Mouse (Mus musculus): ENCODE data around the gene Gm525. TPM values are rescaled to one million over a fixed set of nuclear protein-coding genes. Genes with fewer than 3 reads are reported as not detected.

The Gm525 gene
- polyA plus RNA-seq, 1 experiment from 2014 or later: not detected

DNA sequence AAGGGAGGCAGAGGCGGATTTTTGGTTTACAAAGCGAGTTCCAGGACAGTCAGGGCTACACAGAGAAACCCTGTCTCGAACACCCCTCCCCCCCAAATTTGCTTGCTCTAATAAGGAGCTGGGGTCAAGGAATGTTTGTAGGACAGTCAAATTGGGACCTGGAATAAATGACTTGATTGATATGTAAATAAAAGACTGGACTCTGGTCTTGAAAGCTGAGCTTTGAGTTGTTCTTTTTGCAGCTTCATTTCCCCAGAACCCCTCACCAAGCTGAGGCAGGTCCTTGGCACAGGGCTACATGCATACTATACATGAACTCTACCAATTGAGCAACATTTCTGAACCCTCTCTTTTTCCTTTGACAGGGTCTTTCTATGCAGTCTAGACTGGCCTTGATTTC, 27.6 kb upstream of the Gm525 start:
- H3K27ac ChIP-seq: no peak overlapping the region
- H3K36me3 ChIP-seq (ENCODE audit: inconsistent target): peaks cover 53% of the 10 kb centered on the region
- no peaks in the 10 kb centered on the region for H3K79me2 ChIP-seq (ENCODE audit: inconsistent target)
- no peak overlapping the region for H3K4me3 ChIP-seq (ENCODE audit: inconsistent target)
- WGBS (ENCODE audit: missing documents): 100% methylated on average over 3 of the region's 3 CpGs

DNA sequence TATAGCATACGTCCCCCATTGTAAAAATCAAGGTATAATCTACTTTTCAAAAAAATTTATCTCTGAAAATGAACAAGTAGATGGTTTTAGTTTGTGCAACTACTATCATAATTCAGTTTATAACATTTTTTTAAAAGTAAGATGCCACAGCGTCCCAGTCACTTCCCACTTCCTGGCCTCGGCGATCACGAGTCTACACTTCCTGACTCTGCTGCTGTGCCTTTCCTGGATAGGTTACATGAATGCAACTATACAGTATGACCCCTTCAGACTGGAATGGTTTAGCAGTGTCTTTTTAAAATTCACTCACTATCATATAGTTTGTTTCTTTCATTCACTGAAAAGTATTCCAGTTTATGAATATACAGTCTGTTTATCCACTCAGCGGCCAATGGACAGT, 21.9 kb upstream of the Gm525 start:
- peak overlapping the region; percentile 49 for H3K27ac ChIP-seq
- peaks cover 4% of the 10 kb centered on the region; the same call in 1 of the 2 replicates for H3K79me2 ChIP-seq (ENCODE audit: inconsistent target)
- no peak overlapping the region for H3K4me3 ChIP-seq (ENCODE audit: inconsistent target)
- peaks cover 30% of the 10 kb centered on the region for H3K36me3 ChIP-seq (ENCODE audit: inconsistent target)
- 37% methylated on average over 6 of the region's 6 CpGs for WGBS (ENCODE audit: missing documents)

DNA sequence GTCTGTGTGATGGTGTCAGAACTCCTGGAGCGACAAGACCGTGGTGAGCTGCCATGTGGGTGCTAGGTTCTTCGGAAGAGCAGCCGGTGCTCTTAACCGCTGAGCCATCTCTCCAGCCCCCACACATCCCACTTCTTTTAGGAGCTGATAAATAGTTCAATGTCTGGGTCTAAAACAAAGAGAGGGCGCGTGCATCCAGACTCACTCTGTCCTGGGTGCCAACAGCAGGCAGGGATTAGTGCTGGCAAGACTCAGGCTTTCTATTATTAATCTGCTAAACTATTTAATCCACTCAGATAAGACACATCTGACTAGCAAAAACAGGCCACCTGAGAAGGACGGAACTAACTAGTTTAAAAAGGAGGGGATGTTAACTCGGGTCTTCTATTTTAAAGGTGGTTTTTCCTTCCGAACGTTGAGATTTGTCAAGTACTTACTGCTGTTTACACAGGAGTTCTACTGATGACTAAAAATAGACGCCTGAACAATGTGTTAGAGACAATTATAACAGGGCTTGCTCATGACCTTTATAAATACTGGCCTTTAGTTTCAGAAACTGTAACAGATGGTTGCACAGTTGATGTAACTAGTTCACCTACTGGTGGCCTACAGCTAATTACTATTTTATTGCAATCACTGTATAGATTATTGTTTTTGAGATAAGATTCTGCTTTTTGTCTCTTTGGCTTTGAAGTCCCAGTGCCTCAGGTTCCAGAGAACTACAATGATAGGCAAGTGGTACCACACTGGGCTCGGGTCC, 17.5 kb upstream of the Gm525 start:
- 95% methylated on average over 13 of the region's 13 CpGs for WGBS (ENCODE audit: missing documents)
- Histone ChIP-seq H3K36me3 (ENCODE audit: inconsistent target) (0 out of 2 replicates have a peak, but pooled peaks cover 5% of the 10 kb centered on the region), H3K27ac (no peak overlapping the region), H3K4me3 (ENCODE audit: inconsistent target) (no peak overlapping the region), H3K79me2 (ENCODE audit: inconsistent target) (peaks cover 38% of the 10 kb centered on the region)

DNA sequence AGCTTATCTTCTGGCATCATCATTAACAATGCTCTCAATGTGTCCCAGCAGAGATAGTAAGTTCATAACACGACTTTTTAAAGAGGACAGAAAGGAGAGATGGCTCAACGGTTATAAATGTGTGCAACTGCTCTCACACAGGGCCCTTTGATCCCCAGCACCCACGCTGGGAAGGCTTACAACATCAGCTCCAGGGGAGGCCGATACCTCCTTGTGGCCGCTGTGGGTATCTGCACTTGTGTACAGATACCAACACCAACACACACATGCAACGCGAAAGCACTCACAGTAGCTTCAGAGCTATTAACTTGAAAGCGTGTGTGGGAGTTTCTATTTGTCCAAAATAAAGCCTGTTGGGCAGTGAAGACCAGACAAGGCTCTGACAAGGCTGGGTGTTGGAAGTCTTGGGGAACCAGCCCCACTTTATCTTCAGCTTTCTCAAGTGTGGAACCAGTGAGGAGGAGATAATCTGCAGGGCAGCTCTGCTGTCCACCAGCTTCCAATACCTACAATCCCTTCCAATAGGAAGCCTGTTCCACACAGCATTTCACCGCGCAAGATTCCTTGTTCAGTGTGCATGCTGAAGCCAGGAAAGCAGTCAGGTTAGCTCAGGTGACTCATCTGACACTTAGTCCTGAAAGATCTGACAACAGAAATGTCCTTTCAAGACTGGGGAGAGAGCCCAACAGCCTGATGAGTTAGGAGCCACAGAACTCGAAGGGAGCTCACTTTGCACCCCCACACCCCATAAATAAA, 14.9 kb upstream of the Gm525 start:
- 0 out of 2 replicates have a peak, but pooled peaks cover 5% of the 10 kb centered on the region for H3K36me3 ChIP-seq (ENCODE audit: inconsistent target)
- H3K27ac ChIP-seq: no peak overlapping the region
- 82% methylated on average over 11 of the region's 11 CpGs for WGBS (ENCODE audit: missing documents)
- peaks cover 38% of the 10 kb centered on the region for H3K79me2 ChIP-seq (ENCODE audit: inconsistent target)
- no peak overlapping the region for H3K4me3 ChIP-seq (ENCODE audit: inconsistent target)

GRCm38 (mm10) chr11:89059919-89060422, 13.7 kb upstream of the Gm525 start:
- WGBS (ENCODE audit: missing documents): 0% methylated on average over 33 of the region's 33 CpGs
- H3K4me3 ChIP-seq (ENCODE audit: inconsistent target): peak overlapping the region; percentile 54
- H3K79me2 ChIP-seq (ENCODE audit: inconsistent target): peaks cover 38% of the 10 kb centered on the region
- H3K27ac ChIP-seq: no peak overlapping the region
- 0 out of 2 replicates have a peak, but pooled peaks cover under 1% of the 10 kb centered on the region for H3K36me3 ChIP-seq (ENCODE audit: inconsistent target)

DNA sequence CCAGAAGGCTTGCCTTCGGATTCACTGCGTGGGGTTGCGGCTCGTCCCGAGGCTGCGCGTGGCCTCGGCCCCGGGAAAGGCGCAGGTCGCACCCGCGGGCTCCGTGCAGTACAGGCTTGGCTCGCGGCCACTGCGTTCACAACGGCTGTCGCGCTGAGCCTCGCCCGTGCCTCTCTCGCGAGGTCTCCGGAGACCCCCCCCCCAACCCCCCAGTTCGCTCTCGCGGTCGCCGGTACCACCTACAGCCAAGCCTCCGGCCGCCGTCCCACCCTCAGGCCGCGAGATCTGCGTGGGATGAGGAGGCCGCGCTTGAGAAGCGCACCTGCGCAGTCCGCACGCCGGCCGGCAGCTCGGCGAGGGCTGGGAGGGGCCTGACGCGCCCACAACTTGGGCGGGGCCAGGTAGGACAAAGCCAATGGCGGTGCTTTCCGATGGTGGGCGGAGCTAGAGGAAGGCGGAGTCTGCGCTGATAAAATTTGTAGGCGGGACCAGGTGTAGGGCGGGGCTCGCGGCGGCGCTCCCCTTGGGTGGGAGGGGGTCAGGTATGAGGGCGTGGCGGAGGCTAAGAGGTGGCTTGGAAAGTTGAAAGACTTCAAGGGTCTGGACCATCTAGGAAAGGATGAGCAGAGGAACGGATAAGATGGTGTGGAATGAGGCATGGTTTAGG, 13.1 kb upstream of the Gm525 start:
- WGBS (ENCODE audit: missing documents): under 1% methylated on average over 61 of the region's 63 CpGs
- Histone ChIP-seq H3K4me3 (ENCODE audit: inconsistent target) (peak overlapping the region; percentile 54), H3K79me2 (ENCODE audit: inconsistent target) (peaks cover 38% of the 10 kb centered on the region), H3K36me3 (ENCODE audit: inconsistent target) (no peaks in the 10 kb centered on the region), H3K27ac (no peak overlapping the region)

DNA sequence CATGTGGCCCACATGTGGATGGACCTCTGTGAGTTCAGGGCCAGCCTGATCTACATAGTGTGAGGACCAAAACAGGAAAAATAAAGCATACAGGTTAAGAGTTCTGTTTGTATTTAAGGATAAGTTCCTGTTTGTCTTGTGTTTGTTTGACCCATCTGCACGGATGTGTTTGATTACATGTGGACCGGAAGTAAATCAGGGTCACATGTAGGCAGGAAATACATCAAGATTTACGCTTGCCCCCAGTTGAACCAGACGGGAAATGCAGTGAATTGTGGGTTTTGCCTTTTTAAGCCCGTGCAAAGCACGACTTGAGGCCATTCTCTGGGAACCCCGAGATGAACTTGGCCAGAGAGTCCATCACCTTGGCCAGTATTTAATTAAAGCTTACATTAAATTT, 12.3 kb upstream of the Gm525 start:
- Histone ChIP-seq H3K4me3 (ENCODE audit: inconsistent target) (no peak overlapping the region), H3K27ac (no peak overlapping the region), H3K79me2 (ENCODE audit: inconsistent target) (peaks cover 38% of the 10 kb centered on the region), H3K36me3 (ENCODE audit: inconsistent target) (no peaks in the 10 kb centered on the region)
- 30% methylated on average over 7 of the region's 7 CpGs for WGBS (ENCODE audit: missing documents)

DNA sequence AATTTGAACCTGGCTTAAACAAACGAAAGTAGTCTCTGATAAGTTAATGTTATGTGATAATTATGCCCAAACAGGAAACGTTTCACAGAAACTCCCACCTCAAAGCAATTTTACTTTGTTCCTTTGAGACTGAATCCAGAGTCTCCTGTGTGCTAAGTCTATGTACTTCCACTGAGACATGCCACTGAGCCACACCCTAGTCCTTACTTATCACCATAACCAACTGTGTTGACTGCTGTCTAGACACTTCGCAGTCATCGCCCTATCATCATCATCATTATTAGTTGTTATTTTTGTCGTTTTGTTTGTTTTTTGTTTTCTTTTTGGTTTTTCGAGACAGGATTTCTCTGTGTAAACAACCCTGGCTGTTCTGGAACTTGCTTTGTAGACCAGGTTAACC, 9.3 kb upstream of the Gm525 start:
- no peak overlapping the region for H3K27ac ChIP-seq
- 90% methylated on average over 6 of the region's 6 CpGs for WGBS (ENCODE audit: missing documents)
- no peaks in the 10 kb centered on the region for H3K36me3 ChIP-seq (ENCODE audit: inconsistent target)
- H3K79me2 ChIP-seq (ENCODE audit: inconsistent target): peaks cover 8% of the 10 kb centered on the region
- no peak overlapping the region for H3K4me3 ChIP-seq (ENCODE audit: inconsistent target)

DNA sequence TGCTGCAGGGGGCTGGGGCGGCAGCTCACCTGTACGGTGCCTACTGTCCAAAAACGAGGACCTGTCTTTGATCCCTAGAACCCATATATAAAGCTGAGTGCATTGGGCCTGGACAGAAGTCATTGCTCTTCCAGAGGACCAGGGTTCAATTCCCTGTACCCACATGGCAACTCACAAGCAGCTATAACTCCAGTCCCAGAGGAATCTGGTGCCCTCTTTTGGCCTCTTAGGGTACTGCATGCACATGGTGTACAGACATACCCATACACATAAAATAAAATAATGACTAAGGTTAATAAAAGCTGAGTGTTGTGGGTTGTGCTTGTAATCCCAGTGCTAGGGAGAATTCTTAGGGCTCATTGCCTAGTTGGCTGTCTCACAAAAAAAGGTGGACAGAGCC, 8.3 kb upstream of the Gm525 start:
- Histone ChIP-seq H3K4me3 (ENCODE audit: inconsistent target) (no peak overlapping the region), H3K79me2 (ENCODE audit: inconsistent target) (no peaks in the 10 kb centered on the region), H3K27ac (no peak overlapping the region), H3K36me3 (ENCODE audit: inconsistent target) (no peaks in the 10 kb centered on the region)
- 100% methylated on average over 3 of the region's 3 CpGs for WGBS (ENCODE audit: missing documents)

DNA sequence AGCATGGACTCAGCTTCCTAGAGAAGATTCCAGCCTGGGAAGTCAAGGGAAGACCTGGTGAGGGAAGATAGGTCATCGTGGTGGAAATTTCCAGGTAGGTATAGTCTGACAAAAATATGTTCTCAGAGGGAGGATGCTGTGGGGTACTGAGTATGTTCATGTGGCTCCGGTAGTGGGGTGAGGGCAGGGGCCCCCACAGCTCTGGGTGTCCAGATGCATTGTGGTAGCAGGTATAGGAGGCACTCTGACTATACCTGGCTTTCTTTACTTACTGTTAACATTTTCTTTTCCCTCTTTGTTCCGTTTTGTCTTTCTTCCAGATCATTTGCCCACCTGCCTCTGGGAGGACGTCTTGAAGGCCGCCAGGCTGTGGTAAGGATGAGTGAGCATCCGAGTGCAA, 7.5 kb upstream of the Gm525 start:
- Histone ChIP-seq H3K36me3 (ENCODE audit: inconsistent target) (no peaks in the 10 kb centered on the region), H3K27ac (no peak overlapping the region), H3K79me2 (ENCODE audit: inconsistent target) (no peaks in the 10 kb centered on the region), H3K4me3 (ENCODE audit: inconsistent target) (no peak overlapping the region)
- WGBS (ENCODE audit: missing documents): 91% methylated on average over 6 of the region's 6 CpGs

DNA sequence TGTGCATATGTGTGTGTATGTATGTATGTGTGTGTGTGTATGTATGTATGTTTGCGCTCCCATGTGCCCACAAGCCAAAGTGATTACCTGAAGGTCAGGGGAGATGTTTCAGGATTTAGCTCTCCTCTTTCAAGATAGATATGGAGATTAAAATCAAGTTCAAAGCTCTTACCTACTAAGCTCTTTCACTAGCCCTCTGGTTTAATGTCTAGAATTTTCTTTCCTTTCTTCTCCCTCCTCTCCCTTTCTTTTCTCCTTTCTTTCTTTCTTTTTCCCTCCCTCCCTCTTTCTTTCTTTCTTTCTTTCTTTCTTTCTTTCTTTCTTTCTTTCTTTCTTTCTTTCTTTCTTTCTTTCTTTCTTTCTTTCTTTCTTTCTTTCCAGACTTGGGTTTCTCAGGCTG, 6.9 kb upstream of the Gm525 start, which contains the start of gene Dgke:
TSS of gene Dgke (minus strand) at position 101 of the 400 bp plus-strand sequence.
- Histone ChIP-seq H3K79me2 (ENCODE audit: inconsistent target) (no peaks in the 10 kb centered on the region), H3K27ac (no peak within 1 kb of the TSS), H3K4me3 (ENCODE audit: inconsistent target) (no peak within 1 kb of the TSS), H3K36me3 (ENCODE audit: inconsistent target) (no peaks in the 10 kb centered on the region)
- 85% methylated on average over 1 of the region's 1 CpGs for WGBS (ENCODE audit: missing documents)

DNA sequence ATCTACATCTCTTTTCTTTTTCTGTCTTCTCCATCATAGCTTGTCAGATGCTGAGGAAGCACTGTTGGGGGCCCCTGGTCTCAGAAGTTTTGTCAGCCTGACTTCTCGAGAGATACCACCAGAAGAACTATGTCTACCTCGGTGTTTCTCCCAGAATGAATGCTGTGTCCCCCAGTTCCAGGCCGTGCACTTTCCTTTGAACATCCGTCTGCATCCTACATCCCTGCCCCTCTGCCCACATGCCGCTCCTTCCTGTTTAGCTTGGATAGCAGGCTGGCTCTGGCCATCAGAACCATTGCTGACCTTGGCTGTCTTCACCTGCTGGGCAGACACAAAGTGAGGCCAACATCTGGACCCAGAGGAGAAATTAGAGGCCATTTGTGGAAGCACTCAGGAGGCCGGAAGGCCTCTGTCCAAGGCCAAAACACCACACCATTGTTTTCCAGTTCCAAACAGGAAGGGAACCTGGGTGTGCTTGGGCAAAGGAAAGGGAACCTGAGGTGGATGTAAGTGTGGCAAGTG, 6.3 kb upstream of the Gm525 start:
- H3K27ac ChIP-seq: no peak overlapping the region
- H3K36me3 ChIP-seq (ENCODE audit: inconsistent target): no peaks in the 10 kb centered on the region
- no peak overlapping the region for H3K4me3 ChIP-seq (ENCODE audit: inconsistent target)
- WGBS (ENCODE audit: missing documents): 80% methylated on average over 6 of the region's 6 CpGs
- no peaks in the 10 kb centered on the region for H3K79me2 ChIP-seq (ENCODE audit: inconsistent target)

- no peaks in the 10 kb centered on the region for H3K79me2 ChIP-seq (ENCODE audit: inconsistent target)
- H3K4me3 ChIP-seq (ENCODE audit: inconsistent target): no peak overlapping the region
- H3K27ac ChIP-seq: no peak overlapping the region
- 69% methylated on average over 10 of the region's 11 CpGs for WGBS (ENCODE audit: missing documents)
- H3K36me3 ChIP-seq (ENCODE audit: inconsistent target): no peaks in the 10 kb centered on the region
Observed at GRCm38 (mm10) chr11:89067871-89068490, 5.7 kb upstream of the Gm525 start.

DNA sequence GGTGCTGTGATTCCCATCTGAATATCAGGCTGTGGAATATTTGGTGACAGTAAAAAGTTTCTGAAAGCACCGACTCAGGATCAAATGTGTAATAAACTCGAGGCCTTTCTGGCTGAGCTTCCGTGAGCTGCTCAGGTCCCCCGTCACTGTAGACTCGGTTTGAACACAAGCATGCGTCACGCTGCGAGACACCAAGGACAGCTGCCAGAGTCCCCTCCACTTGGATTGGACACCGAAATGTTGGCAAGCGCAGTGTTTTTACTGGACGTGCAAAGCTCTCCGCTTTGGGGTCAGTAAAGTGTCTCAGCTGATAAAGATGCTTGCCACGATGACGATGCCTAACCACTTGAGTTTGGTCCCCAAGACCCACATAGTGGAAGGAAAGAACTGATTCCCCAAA, 5.0 kb upstream of the Gm525 start:
- Histone ChIP-seq H3K36me3 (ENCODE audit: inconsistent target) (no peaks in the 10 kb centered on the region), H3K27ac (no peak overlapping the region), H3K4me3 (ENCODE audit: inconsistent target) (no peak overlapping the region), H3K79me2 (ENCODE audit: inconsistent target) (no peaks in the 10 kb centered on the region)
- WGBS (ENCODE audit: missing documents): 97% methylated on average over 14 of the region's 14 CpGs
